Comparison of ENCODE assay signal across 9 mouse cellular contexts in the genomic region with DNA sequence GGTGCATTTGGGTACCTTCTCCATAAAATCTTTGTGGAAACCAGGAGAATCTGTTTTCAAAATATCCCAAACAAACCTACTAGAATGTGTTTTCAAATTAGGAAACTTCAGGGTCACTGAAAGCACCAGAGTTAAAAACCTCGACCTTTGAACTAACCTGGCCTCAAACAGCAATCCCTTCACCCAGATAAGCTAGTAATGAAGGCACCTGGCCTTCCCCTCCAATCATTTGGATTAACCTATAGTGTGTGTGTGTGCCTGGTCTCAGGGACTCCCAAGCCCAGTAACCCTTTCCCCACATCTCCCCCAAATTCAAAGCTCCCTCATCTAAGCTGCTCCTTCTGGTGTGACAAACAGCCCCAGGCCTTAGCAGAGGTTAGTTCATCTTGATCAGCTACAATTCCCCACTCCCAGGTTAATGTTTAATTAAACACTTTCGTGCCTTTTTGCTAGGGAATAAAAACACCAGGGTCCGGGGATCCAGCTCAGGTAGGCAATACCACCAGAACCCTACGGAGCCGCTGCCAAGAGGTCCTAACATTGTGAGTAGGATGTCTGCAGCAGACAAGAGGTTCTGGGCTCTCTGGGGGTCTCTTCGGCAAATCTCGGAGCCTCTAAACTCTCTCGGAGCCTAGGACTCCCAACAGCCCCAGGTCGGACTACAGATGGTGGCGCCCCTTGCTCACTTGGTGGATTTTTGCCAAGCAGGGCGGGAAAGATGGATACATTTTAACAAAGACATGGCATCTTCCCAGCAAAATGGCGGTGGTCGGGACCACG. TPM values are rescaled to one million over a fixed set of nuclear protein-coding genes. Genes with fewer than 3 reads are reported as not detected.
DNase-seq lines count a peak whose midpoint lies in the region; ATAC-seq and TF ChIP-seq lines count a peak whose summit lies in the region.
"Had no signal": no experiment of that assay in that cellular context is flagged by ENCODE, and none has a peak within 500 bp of the region (broad histone marks: within the 10 kb centered on the region; RNA-seq: fewer than 3 reads in every experiment).

No protein-coding gene starts in this region.

- peak overlapping the region; percentile 97 for H3K4me2 ChIP-seq in hindbrain, postnatal 0 days (ENCODE audit: low read depth, low read length)
- peak overlapping the region; percentile 81 for H3K4me2 ChIP-seq in liver, embryonic 14.5 days (ENCODE audit: low read depth)

- WGBS in hindbrain, postnatal 0 days = 34% methylated on average over 14 of the region's 14 CpGs
- 54% methylated on average over 14 of the region's 14 CpGs for WGBS in liver, embryonic 14.5 days (ENCODE audit: insufficient replicate concordance)

- no peaks in the 10 kb centered on the region for H3K36me3 ChIP-seq in ES-Bruce4 (ENCODE audit: control insufficient read depth, insufficient read depth, low read length, poor library complexity, severe bottlenecking)
- H3K36me3 ChIP-seq in hindbrain, postnatal 0 days (ENCODE audit: insufficient read depth, low read length) = no peaks in the 10 kb centered on the region
- H3K36me3 ChIP-seq in liver, embryonic 14.5 days (replicated peaks; ENCODE audit: control insufficient read depth, insufficient read depth, low read depth) = no peaks in the 10 kb centered on the region

- no peak overlapping the region for H3K4me3 ChIP-seq in ES-Bruce4 (ENCODE audit: low read depth, low read length)
- peak overlapping the region; percentile 97; the same call in 1 of the 2 replicates for H3K4me3 ChIP-seq in brown adipose tissue, adult 24 weeks (ENCODE audit: insufficient read depth, low read depth, low read length)
- H3K4me3 ChIP-seq in hindbrain, postnatal 0 days (ENCODE audit: low read length) = no peak overlapping the region
- peak overlapping the region; percentile 57 to 63 for H3K4me3 ChIP-seq in liver, embryonic 14.5 days (ENCODE audit: insufficient read depth in 1 of 2, low read depth in 2 of 2, low read length in 2 of 2)

- intact Hi-C loops in left cerebral cortex, postnatal 10 days (cut with DNase I) = no loop called here

- ATAC-seq in hindbrain, postnatal 0 days = no peak
- no peak for ATAC-seq in liver, embryonic 14.5 days (ENCODE audit: insufficient read depth)
- no peak for ATAC-seq in erythroid progenitor cell, adult 5-6 weeks (replicated peaks; ENCODE audit: low FRiP score, poor library complexity, severe bottlenecking)

- peak; percentile 78 for DNase-seq in hindbrain, postnatal 0 days (ENCODE audit: low spot score)
- DNase-seq in liver, embryonic 14.5 days (ENCODE audit: low read depth in 3 of 3, low spot score in 3 of 3) = no peak
- no peak for DNase-seq in thymus, postnatal 14 days
- no peak for DNase-seq in left cerebral cortex, postnatal 10 days (ENCODE audit: extremely low spot score in 1 of 2, low spot score in 2 of 2)
- no peak for DNase-seq in gastrocnemius, postnatal 4 days (ENCODE audit: low spot score in 2 of 2)

- no peaks in the 10 kb centered on the region for H3K27me3 ChIP-seq in ES-Bruce4 (ENCODE audit: control insufficient read depth, insufficient read depth, low read length, poor library complexity, severe bottlenecking)
- H3K27me3 ChIP-seq in hindbrain, postnatal 0 days (ENCODE audit: insufficient read depth, low read length) = no peaks in the 10 kb centered on the region
- peaks cover 65% of the 10 kb centered on the region for H3K27me3 ChIP-seq in liver, embryonic 14.5 days (ENCODE audit: control insufficient read depth, insufficient read depth, low read length)

- peak overlapping the region; percentile 97 for H3K9ac ChIP-seq in ES-Bruce4 (ENCODE audit: low read depth, poor library complexity, severe bottlenecking)
- H3K9ac ChIP-seq in hindbrain, postnatal 0 days (replicated peaks; ENCODE audit: low read length) = peak overlapping the region; percentile 99
- no peak overlapping the region for H3K9ac ChIP-seq in liver, embryonic 14.5 days (replicated peaks)

- no peaks in the 10 kb centered on the region for H3K4me1 ChIP-seq in ES-Bruce4 (ENCODE audit: control insufficient read depth, insufficient read depth, low read length)
- peaks cover 10% of the 10 kb centered on the region for H3K4me1 ChIP-seq in brown adipose tissue, adult 24 weeks (ENCODE audit: control insufficient read depth, insufficient read depth, insufficient read length, low read length)
- H3K4me1 ChIP-seq in hindbrain, postnatal 0 days (ENCODE audit: insufficient read depth, low read length) = peaks cover 25% of the 10 kb centered on the region
- H3K4me1 ChIP-seq in liver, embryonic 14.5 days (replicated peaks; ENCODE audit: control insufficient read depth in 2 of 2, insufficient read depth in 2 of 2, low read length in 1 of 2) = peaks cover 0 to 8% of the 10 kb centered on the region in 2 experiments; a peak in 3 of 4 replicates

- no peak overlapping the region for H3K27ac ChIP-seq in ES-Bruce4 (ENCODE audit: insufficient read depth, low read length)
- no peak overlapping the region for H3K27ac ChIP-seq in brown adipose tissue, adult 24 weeks (replicated peaks; ENCODE audit: low read depth, low read length)
- H3K27ac ChIP-seq in hindbrain, postnatal 0 days = peak overlapping the region; percentile 97; the same call in 1 of the 2 replicates
- no peak overlapping the region for H3K27ac ChIP-seq in liver, embryonic 14.5 days

- TF ChIP-seq EP300 in ES-Bruce4 (IDR thresholded peaks at IDR 0.05; ENCODE audit: insufficient read depth, low read depth, low read length) = no peak
- no peak for TF ChIP-seq EP300 in liver, embryonic 14.5 days (IDR thresholded peaks at IDR 0.05; ENCODE audit: low read depth)

- no peak for TF ChIP-seq POLR2A in ES-Bruce4 (IDR thresholded peaks at IDR 0.05; ENCODE audit: insufficient read depth, low read length)

- H3K9me3 ChIP-seq in ES-Bruce4 (replicated peaks; ENCODE audit: control insufficient read depth, insufficient read depth, low read length, poor library complexity, severe bottlenecking) = no peaks in the 10 kb centered on the region
- no peaks in the 10 kb centered on the region for H3K9me3 ChIP-seq in hindbrain, postnatal 0 days (ENCODE audit: low read length)
- H3K9me3 ChIP-seq in liver, embryonic 14.5 days (ENCODE audit: control insufficient read depth, low read length) = no peaks in the 10 kb centered on the region

- TF ChIP-seq CTCF in ES-Bruce4 (IDR thresholded peaks at IDR 0.05; ENCODE audit: low read depth, low read length) = no peak
- no peak for TF ChIP-seq CTCF in hindbrain, postnatal 0 days (IDR thresholded peaks at IDR 0.05; ENCODE audit: low read depth)
- no peak for TF ChIP-seq CTCF in liver, embryonic 14.5 days (IDR thresholded peaks at IDR 0.05; ENCODE audit: low read depth)

RNA-seq across cellular contexts. Expression of gene H1f0, which starts 1.5 kb away (rescaled TPM):
- polyA plus RNA-seq in ES-Bruce4 (2011; ENCODE audit: insufficient read depth, insufficient read length, low read depth, missing spikeins) = 59.8 TPM in 2 replicates
- 128 and 153 TPM in 2 replicates for polyA plus RNA-seq in brown adipose tissue, adult 24 weeks (2012; ENCODE audit: insufficient read depth, insufficient read length, missing spikeins)
- total RNA-seq in hindbrain, postnatal 0 days (2014; rRNA removed) = 211 and 233 TPM in 2 replicates
- 259 and 272 TPM in 2 replicates for polyA plus RNA-seq in hindbrain, postnatal 0 days (2015; fragmentation: Nextera tagmentation; extraction: Ambion mirVana)
- 53.1 and 65.2 TPM in 2 replicates for polyA plus RNA-seq in liver, embryonic 14.5 days (2012; rRNA removed)
- 47.8 and 52.8 TPM in 2 replicates for polyA plus RNA-seq in liver, embryonic 14.5 days (2014; fragmentation: Nextera tagmentation; extraction: Ambion mirVana)
- 10 to 100 TPM; 73.4 to 81.3 TPM for total RNA-seq in left cerebral cortex, postnatal 10 days (2021)
- total RNA-seq in gastrocnemius, postnatal 4 days (2021) = 100 to 1,000 TPM; 212 to 246 TPM
- total RNA-seq in erythroid progenitor cell, adult 5-6 weeks (2015; ENCODE audit: low replicate concordance) = 13.7 and 21.4 TPM in 2 replicates
- total RNA-seq in erythroid progenitor cell, adult 5-6 weeks (2017; ENCODE audit: low replicate concordance) = 16.7 and 19.7 TPM in 2 replicates

RNA-seq across cellular contexts. Expression of gene Galr3, which starts 15.0 kb away (rescaled TPM):
- polyA plus RNA-seq in ES-Bruce4 (2011; ENCODE audit: insufficient read depth, insufficient read length, low read depth, missing spikeins) = not detected in 2 replicates
- polyA plus RNA-seq in brown adipose tissue, adult 24 weeks (2012; ENCODE audit: insufficient read depth, insufficient read length, missing spikeins) = not detected in 2 replicates
- 0.47 and 1.2 TPM in 2 replicates for total RNA-seq in hindbrain, postnatal 0 days (2014; rRNA removed)
- 0.20 and 0.25 TPM in 2 replicates for polyA plus RNA-seq in hindbrain, postnatal 0 days (2015; fragmentation: Nextera tagmentation; extraction: Ambion mirVana)
- polyA plus RNA-seq in liver, embryonic 14.5 days (2012; rRNA removed) = 0.30 and 0.50 TPM in 2 replicates
- polyA plus RNA-seq in liver, embryonic 14.5 days (2014; fragmentation: Nextera tagmentation; extraction: Ambion mirVana) = not detected in 2 replicates
- under 1 TPM; 0.36 to 0.45 TPM for total RNA-seq in left cerebral cortex, postnatal 10 days (2021)
- not detected for total RNA-seq in gastrocnemius, postnatal 4 days (2021)
- total RNA-seq in erythroid progenitor cell, adult 5-6 weeks (2015; ENCODE audit: low replicate concordance) = not detected in 2 replicates
- total RNA-seq in erythroid progenitor cell, adult 5-6 weeks (2017; ENCODE audit: low replicate concordance) = not detected in 2 replicates
- total RNA-seq: neutrophil, adult 5-6 weeks had no signal

RNA-seq across cellular contexts. Expression of gene Ankrd54, which starts 36.0 kb away (rescaled TPM):
- 16.6 and 18.2 TPM in 2 replicates for polyA plus RNA-seq in ES-Bruce4 (2011; ENCODE audit: insufficient read depth, insufficient read length, low read depth, missing spikeins)
- 5.7 and 8.7 TPM in 2 replicates for polyA plus RNA-seq in brown adipose tissue, adult 24 weeks (2012; ENCODE audit: insufficient read depth, insufficient read length, missing spikeins)
- 60.4 and 62.5 TPM in 2 replicates for total RNA-seq in hindbrain, postnatal 0 days (2014; rRNA removed)
- 36.7 and 42.4 TPM in 2 replicates for polyA plus RNA-seq in hindbrain, postnatal 0 days (2015; fragmentation: Nextera tagmentation; extraction: Ambion mirVana)
- 39.9 and 43.4 TPM in 2 replicates for polyA plus RNA-seq in liver, embryonic 14.5 days (2012; rRNA removed)
- 37.7 and 48.3 TPM in 2 replicates for polyA plus RNA-seq in liver, embryonic 14.5 days (2014; fragmentation: Nextera tagmentation; extraction: Ambion mirVana)
- 10 to 100 TPM; 17.9 to 20.1 TPM for total RNA-seq in left cerebral cortex, postnatal 10 days (2021)
- 10 to 100 TPM; 11.6 to 13.5 TPM for total RNA-seq in gastrocnemius, postnatal 4 days (2021)
- total RNA-seq in erythroid progenitor cell, adult 5-6 weeks (2015; ENCODE audit: low replicate concordance) = 64.9 and 75.0 TPM in 2 replicates
- total RNA-seq in erythroid progenitor cell, adult 5-6 weeks (2017; ENCODE audit: low replicate concordance) = 37.3 and 66.5 TPM in 2 replicates

RNA-seq across cellular contexts. Expression of gene Eif3l, which starts 48.3 kb away (rescaled TPM):
- polyA plus RNA-seq in ES-Bruce4 (2011; ENCODE audit: insufficient read depth, insufficient read length, low read depth, missing spikeins) = 598 and 608 TPM in 2 replicates
- 177 and 198 TPM in 2 replicates for polyA plus RNA-seq in brown adipose tissue, adult 24 weeks (2012; ENCODE audit: insufficient read depth, insufficient read length, missing spikeins)
- total RNA-seq in hindbrain, postnatal 0 days (2014; rRNA removed) = 221 and 229 TPM in 2 replicates
- 163 and 164 TPM in 2 replicates for polyA plus RNA-seq in hindbrain, postnatal 0 days (2015; fragmentation: Nextera tagmentation; extraction: Ambion mirVana)
- 99.9 and 104 TPM in 2 replicates for polyA plus RNA-seq in liver, embryonic 14.5 days (2012; rRNA removed)
- 130 and 132 TPM in 2 replicates for polyA plus RNA-seq in liver, embryonic 14.5 days (2014; fragmentation: Nextera tagmentation; extraction: Ambion mirVana)
- total RNA-seq in left cerebral cortex, postnatal 10 days (2021) = 100 to 1,000 TPM in 1 of 2 experiments, 10 to 100 TPM in 1; 95.5 to 100 TPM
- total RNA-seq in gastrocnemius, postnatal 4 days (2021) = 100 to 1,000 TPM; 106 to 111 TPM
- total RNA-seq in erythroid progenitor cell, adult 5-6 weeks (2015; ENCODE audit: low replicate concordance) = 50.1 and 69.2 TPM in 2 replicates
- 47.1 and 47.9 TPM in 2 replicates for total RNA-seq in erythroid progenitor cell, adult 5-6 weeks (2017; ENCODE audit: low replicate concordance)

Comparison
In these comparisons a context has a peak if more than half of its experiments do, and no peak if none do; other contexts are left out.
1. H3K4me3 ChIP-seq: peak in brown adipose tissue, adult 24 weeks (single experiment) and liver, embryonic 14.5 days (2 of 2); none in ES-Bruce4 (single experiment) and hindbrain, postnatal 0 days (single experiment).